Mouse (Mus musculus) liver, adult (tissue): ENCODE data around the gene Gm45716.
A peak's percentile ranks its signal among the peaks of the same experiment; 100 is the strongest.

Experiments used
- GATA4 ChIP-seq: IDR thresholded peaks from 2 replicates; pipeline ENCODE4 v1.6.1; 2014; ENCODE audit warnings: mild to moderate bottlenecking, low read length; ENCODE audit not compliant: insufficient replicate concordance

The Gm45716 gene

GRCm38 (mm10) chr11:90256833-90257525 lies 69.5 kb downstream of the Gm45716 start:
- TF ChIP-seq GATA4 = no peak

DNA sequence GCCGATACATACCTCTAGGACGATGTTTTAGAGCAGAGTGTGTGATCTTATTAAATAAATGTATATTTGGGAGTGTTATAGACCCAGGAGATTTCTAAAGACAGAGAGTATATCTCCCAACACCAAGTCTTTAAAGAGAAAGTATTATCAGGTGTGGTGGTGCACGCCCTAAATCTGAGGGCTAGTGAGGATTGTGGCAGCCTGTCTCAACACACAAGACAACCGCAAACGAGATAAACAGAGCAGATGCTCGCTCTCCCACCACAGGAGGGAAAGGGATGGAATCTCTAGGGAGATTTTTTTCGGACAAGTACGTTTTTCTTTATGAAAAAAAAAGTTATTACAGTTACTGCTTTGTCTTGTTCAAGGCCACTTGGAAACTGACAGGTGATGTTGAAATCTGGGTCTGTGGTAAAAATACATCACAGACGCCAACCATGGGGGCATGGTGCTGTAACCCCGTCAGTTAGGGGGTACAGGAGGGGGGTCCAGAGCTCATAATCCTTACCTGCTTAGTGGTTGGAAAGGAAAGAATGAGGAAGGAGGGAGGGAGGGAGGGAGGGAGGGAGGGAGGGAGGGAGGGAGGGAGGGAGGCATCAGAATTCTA lies 70.9 kb downstream of the Gm45716 start:
- no peak for TF ChIP-seq GATA4

DNA sequence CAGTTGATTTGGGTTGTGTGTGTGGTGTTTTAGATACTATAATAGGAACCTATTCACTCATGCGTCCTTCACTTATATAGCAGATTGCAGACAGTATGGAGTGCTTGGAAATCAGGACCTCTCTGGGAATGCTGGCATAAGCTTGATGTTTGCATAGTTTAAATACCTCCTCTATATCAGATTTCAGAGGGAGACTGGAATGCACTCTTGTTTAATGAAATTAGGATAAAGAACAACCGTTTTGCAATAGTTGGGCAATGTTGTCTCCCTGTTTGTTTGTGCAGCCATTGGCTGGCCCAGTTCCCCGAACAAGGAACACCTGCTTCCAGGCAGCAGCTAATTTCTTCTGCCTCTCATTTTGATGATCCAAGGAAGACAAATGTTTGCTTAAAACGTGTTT lies 71.6 kb downstream of the Gm45716 start:
- peak; percentile 28; the same call in 1 of the 2 replicates for TF ChIP-seq GATA4

DNA sequence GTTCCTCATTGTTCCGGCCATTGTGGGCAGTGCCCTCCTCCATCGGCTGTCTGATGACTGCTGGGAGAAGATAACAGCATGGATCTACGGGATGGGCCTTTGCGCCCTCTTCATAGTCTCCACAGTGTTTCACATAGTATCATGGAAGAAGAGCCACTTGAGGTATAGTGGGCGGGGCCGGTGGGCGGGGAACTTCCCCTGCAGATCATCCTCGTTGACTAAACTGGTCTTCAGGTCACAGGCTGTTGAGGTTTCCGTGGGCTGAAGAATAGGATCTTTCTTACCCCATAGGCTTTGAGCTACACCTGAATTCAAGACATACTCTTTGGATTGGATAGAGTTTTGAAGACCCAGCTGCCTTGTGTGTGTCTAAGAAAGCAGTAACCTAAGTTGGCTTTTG lies 72.3 kb downstream of the Gm45716 start:
- no peak for TF ChIP-seq GATA4

DNA sequence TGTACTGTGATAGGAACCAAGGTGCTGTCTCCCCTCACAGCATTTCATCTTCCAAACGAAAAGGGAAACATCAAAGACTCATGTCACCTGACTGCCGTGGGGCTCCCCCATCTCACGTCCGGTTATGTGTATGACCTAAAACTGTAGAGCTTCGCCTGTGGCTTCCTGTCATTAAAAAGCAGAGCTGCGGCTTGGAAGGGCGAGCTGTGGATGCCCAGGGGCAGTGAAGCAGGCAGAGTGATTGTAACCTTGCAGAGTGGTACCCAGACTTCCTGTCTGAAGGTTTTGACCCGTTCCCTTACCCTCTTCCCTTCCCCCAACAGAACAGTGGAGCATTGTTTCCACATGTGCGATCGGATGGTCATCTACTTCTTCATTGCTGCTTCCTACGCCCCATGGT lies 76.7 kb downstream of the Gm45716 start:
- TF ChIP-seq GATA4 = no peak

GRCm38 (mm10) chr11:90265581-90265980 lies 78.1 kb downstream of the Gm45716 start:
- TF ChIP-seq GATA4 = no peak

DNA sequence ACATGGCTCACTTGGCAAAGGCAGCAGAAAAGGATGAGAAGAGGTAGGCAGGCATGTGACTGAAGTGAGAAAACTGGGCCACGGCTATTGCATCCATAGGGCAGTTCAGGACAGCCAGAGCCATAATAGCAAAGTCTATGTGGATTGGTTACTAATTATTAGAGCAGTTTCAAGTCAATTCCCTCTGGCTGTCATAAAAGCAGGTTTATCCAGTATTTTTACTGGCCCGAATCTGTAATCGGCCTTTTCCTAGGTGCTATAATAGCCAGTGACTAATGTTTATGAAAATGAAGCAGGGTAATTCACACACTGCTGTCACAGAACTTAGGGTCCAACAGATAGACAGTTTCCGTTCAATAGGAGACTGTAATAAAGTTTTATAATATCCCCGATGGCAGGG lies 81.5 kb downstream of the Gm45716 start:
- no peak for TF ChIP-seq GATA4

- peak; percentile 79; the same call in 1 of the 2 replicates for TF ChIP-seq GATA4
Measured at GRCm38 (mm10) chr11:90269398-90270123, 82.1 kb downstream of the Gm45716 start.

DNA sequence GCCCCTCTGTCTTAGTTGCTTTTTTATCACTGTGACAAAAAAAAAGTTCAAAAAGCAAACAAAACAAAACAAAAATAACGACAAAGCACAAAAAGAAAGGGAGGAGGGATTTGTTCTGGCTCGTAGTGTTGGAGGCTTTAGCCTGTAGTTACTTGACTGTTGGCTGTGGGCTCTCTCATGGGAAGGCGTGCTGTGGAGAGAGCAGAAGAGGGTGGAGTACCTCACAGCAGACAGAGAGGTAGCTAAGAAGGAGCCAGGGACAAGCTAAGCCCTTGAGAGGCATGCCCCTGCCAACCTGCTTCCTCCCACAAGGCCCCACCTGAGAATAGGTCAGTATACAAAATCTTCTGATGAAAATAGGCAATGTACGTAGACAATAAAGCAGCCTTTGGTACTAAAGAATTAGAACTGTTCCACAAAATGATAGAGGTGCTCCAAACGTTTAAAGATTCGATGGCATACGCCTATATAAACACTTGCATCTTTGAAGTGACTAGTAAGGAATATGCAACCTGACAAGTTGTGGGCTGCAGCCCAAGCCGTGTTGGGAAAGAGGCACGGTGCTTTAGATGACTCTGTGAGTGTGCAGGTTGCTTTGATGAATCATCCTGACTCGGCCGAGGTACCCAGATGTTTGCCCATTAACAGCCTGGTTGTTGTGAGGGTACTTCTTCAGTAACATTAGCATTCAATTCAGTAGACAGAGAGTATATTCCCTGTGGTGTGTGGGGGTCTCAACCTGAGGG lies 82.8 kb downstream of the Gm45716 start:
- TF ChIP-seq GATA4 = no peak

- TF ChIP-seq GATA4 = no peak
Measured at GRCm38 (mm10) chr11:90274187-90274586, 86.7 kb downstream of the Gm45716 start.

DNA sequence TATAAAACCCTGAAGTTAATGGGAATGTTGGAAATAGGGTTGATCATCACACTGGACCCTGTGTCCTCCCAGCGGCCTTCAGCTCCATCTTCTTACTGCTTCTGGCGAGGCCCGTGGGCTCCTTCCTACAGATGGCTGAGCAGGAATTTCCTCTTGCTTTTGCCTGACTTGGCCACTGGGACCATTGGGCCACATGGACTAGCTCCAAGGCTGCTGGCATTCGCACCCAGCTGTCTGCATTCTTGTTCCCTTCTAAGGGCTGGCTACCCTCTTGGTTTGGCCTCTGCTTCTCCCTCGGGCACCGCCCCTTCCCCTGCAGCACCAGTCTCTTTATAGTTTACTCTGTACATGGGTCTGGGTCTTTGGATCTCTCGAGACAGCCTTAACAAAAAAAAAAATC lies 88.2 kb downstream of the Gm45716 start:
- TF ChIP-seq GATA4 = no peak

DNA sequence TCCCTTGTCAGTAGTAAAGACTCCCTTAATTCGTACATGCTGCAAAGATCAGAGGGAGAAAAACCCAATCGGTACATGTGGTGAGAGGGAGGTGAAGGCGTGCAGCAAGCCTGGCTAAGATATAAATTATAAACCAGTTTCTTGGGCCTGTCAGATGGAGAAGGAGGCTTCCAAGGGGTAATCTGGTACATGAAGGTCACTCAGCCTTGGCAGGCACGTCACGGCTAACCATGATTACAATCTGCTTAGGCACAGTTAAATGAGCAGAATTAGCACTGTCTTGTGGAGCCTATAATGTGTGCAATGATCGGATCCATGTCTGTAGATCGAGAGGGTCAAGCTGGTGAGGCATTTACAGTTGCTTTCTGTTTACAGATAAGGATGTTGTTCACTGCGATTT lies 88.7 kb downstream of the Gm45716 start:
- TF ChIP-seq GATA4 = no peak

DNA sequence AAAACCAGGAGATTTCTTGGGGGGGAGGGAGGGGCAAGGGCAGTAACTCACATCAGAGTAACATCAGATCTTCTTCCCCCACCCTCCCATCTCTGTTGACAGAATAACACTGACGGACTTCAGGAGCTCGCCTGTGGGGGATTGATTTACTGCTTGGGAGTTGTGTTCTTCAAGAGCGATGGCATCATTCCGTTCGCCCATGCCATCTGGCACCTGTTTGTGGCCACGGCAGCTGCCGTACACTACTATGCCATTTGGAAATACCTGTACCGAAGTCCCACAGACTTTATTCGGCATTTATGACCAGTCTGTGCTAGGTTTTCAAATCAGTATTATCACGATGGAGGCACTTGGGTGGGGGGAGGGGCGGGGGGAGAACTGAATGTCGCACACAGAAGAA lies 89.1 kb downstream of the Gm45716 start:
- TF ChIP-seq GATA4 = no peak

- TF ChIP-seq GATA4 = no peak
Measured at GRCm38 (mm10) chr11:90280069-90280468, 92.6 kb downstream of the Gm45716 start.

GRCm38 (mm10) chr11:90283159-90283558 lies 95.7 kb downstream of the Gm45716 start:
- TF ChIP-seq GATA4 = no peak
